Mouse (Mus musculus) MEL (cell line): ENCODE measurements around the gene Zkscan2.

ENCODE experiments used
- JUND ChIP-seq: IDR thresholded peaks from 2 replicates; pipeline ENCODE4 v1.6.1; 2011; ENCODE audit warnings: low read depth, mild to moderate bottlenecking, improper control_type of control experiment, low read length
- MAFK ChIP-seq: IDR thresholded peaks from 2 replicates; pipeline ENCODE4 v1.6.1; 2011; ENCODE audit warnings: low read depth, mild to moderate bottlenecking, low read length, improper control_type of control experiment, borderline replicate concordance
- SIN3A ChIP-seq: IDR thresholded peaks from 2 replicates; pipeline ENCODE4 v1.6.1; 2012; ENCODE audit warnings: low read length, improper control_type of control experiment, inconsistent platforms
- SMC3 ChIP-seq: IDR thresholded peaks from 2 replicates; pipeline ENCODE4 v1.6.1; 2011; ENCODE audit warnings: low read depth, low read length, improper control_type of control experiment
- TAL1 ChIP-seq: IDR thresholded peaks from 2 replicates; pipeline ENCODE4 v1.6.1; 2012; ENCODE audit warnings: mild to moderate bottlenecking, inconsistent platforms, low read length, moderate library complexity, mixed read lengths

DNA sequence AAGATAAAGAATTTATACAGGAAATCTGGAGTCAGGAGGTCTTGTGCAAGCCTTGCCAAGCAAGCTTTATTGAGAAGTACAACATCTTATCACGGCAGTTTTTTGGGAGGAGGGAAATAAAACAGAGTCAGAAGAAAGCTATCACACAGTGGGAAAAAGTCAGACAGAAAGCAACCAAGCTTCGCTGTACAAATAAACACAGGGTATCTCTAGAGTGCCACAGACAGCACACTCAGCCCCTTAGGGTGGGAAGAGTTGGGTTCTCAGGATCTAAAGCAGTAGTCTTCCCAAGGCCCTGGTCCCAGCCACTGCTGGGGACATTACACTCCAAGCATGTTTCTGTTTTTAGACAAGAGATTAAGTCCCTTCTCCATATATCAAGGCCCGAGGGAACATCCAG, 28.9 kb upstream of the Zkscan2 start:
- TF ChIP-seq TAL1 (no peak), MAFK (no peak), JUND (no peak), SMC3 (no peak), SIN3A (no peak)
